Mouse (Mus musculus) lung, embryonic 14.5 days (tissue): ENCODE results near the gene Cachd1. TPM values are rescaled to one million over a fixed set of nuclear protein-coding genes. Genes with fewer than 3 reads are reported as not detected.

Experiments
- ATAC-seq: fragments of 200-750 bp; cut with Nextera tagmentation; 2 replicates; pipeline ENCODE4 v1.8.0; 2017; ENCODE audit warnings: mild to moderate bottlenecking, moderate TSS enrichment, moderate library complexity; ENCODE audit not compliant: insufficient read depth
- DNase-seq: peaks from one replicate; pipeline ENCODE4 v3.0.0-alpha.2; 2015
- H3K27ac ChIP-seq: fragments of 300-500 bp; sonication (generic); 2 replicates; pipeline ENCODE4 v1.5.1; 2014; ENCODE audit warnings: low read depth, mild to moderate bottlenecking, moderate library complexity
- H3K27me3 ChIP-seq: fragments of 300-500 bp; sonication (generic); 2 replicates; pipeline ENCODE4 v1.6.1; 2014; ENCODE audit warnings: low read length, control low read depth; ENCODE audit not compliant: insufficient read depth
- H3K36me3 ChIP-seq: fragments of 300-500 bp; sonication (generic); 2 replicates; pipeline ENCODE4 v1.6.1; 2014; ENCODE audit warnings: control low read depth; ENCODE audit not compliant: insufficient read depth
- H3K4me1 ChIP-seq: fragments of 300-500 bp; sonication (generic); 2 replicates; pipeline ENCODE4 v1.6.1; 2014; ENCODE audit warnings: antibody characterized with exemption, control low read depth; ENCODE audit not compliant: insufficient read depth
- H3K4me2 ChIP-seq: fragments of 300-500 bp; sonication (generic); 2 replicates; pipeline ENCODE4 v1.6.1; 2014; ENCODE audit warnings: mild to moderate bottlenecking
- H3K4me3 ChIP-seq: fragments of 300-500 bp; sonication (generic); 2 replicates; pipeline ENCODE4 v1.5.1; 2014; ENCODE audit warnings: low read depth, low read length
- H3K9ac ChIP-seq: fragments of 300-500 bp; sonication (generic); 2 replicates; pipeline ENCODE4 v1.6.1; 2014
- H3K9me3 ChIP-seq: fragments of 300-500 bp; sonication (generic); 2 replicates; pipeline ENCODE4 v1.6.1; 2016; ENCODE audit warnings: low read depth, low read length, control low read depth
- CTCF ChIP-seq: IDR thresholded peaks from 2 replicates; pipeline ENCODE4 v1.5.1; 2016; ENCODE audit warnings: antibody characterized with exemption, low read depth
- WGBS: fragments of 180-500 bp; shearing (Covaris S2); extraction: QIAGEN DNeasy Blood & Tissue Kit; methylation state at CpG from one replicate; pipeline ENCODE4 v1.1.7; 2014; 5-methylcytosine and 5-hydroxymethylcytosine counted together
- polyA plus RNA-seq: library from polyadenylated mRNA; unstranded; fragments of >200 nt; fragmentation: Nextera tagmentation; extraction: Ambion mirVana; gene quantifications from 2 replicates; pipeline ENCODE4 v1.2.1, GENCODE M21; 2014

Gene Cachd1
- polyA plus RNA-seq, 1 experiment from 2014 or later: 27.9 TPM

GRCm38 (mm10) chr4:100927059-100927458 lies 150.6 kb downstream of the Cachd1 start:
- TF ChIP-seq CTCF: no peak
- peaks cover 16% of the 10 kb centered on the region; the same call in 1 of the 2 replicates for H3K4me1 ChIP-seq
- ATAC-seq: no peak
- H3K4me3 ChIP-seq: no peak overlapping the region
- H3K27ac ChIP-seq: no peak overlapping the region
- DNase-seq: no peak
- no peaks in the 10 kb centered on the region for H3K27me3 ChIP-seq
- H3K36me3 ChIP-seq: peaks cover 8% of the 10 kb centered on the region; the same call in 1 of the 2 replicates
- H3K4me2 ChIP-seq: no peak overlapping the region
- H3K9ac ChIP-seq: no peak overlapping the region
- WGBS: 56% methylated on average over 2 of the region's 2 CpGs
- no peaks in the 10 kb centered on the region for H3K9me3 ChIP-seq

- no peak overlapping the region for H3K9ac ChIP-seq
- no peaks in the 10 kb centered on the region for H3K36me3 ChIP-seq
- H3K4me3 ChIP-seq: no peak overlapping the region
- DNase-seq: no peak
- no peak for TF ChIP-seq CTCF
- no peak for ATAC-seq
- no peak overlapping the region for H3K27ac ChIP-seq
- no peaks in the 10 kb centered on the region for H3K9me3 ChIP-seq
- H3K4me2 ChIP-seq: no peak overlapping the region
- 43% methylated on average over 7 of the region's 7 CpGs for WGBS
- H3K27me3 ChIP-seq: no peaks in the 10 kb centered on the region
- no peaks in the 10 kb centered on the region for H3K4me1 ChIP-seq
These were observed 167.2 kb downstream of the Cachd1 start for GRCm38 (mm10) chr4:100943689-100944088.

- H3K27ac ChIP-seq: no peak overlapping the region
- ATAC-seq (no peak), DNase-seq (no peak)
- WGBS: 56% methylated on average over 3 of the region's 3 CpGs
- no peaks in the 10 kb centered on the region for H3K9me3 ChIP-seq
- TF ChIP-seq CTCF: no peak
- no peak overlapping the region for H3K4me2 ChIP-seq
- no peak overlapping the region for H3K9ac ChIP-seq
- no peaks in the 10 kb centered on the region for H3K27me3 ChIP-seq
- no peak overlapping the region for H3K4me3 ChIP-seq
- H3K36me3 ChIP-seq: no peaks in the 10 kb centered on the region
- no peaks in the 10 kb centered on the region for H3K4me1 ChIP-seq
These were observed 167.8 kb downstream of the Cachd1 start for GRCm38 (mm10) chr4:100944276-100944675.

- Histone ChIP-seq H3K4me1 (no peaks in the 10 kb centered on the region), H3K9ac (no peak overlapping the region), H3K4me2 (no peak overlapping the region), H3K27me3 (no peaks in the 10 kb centered on the region), H3K27ac (no peak overlapping the region), H3K4me3 (no peak overlapping the region), H3K9me3 (no peaks in the 10 kb centered on the region), H3K36me3 (no peaks in the 10 kb centered on the region)
- DNase-seq: no peak
- 85% methylated on average over 13 of the region's 13 CpGs for WGBS
- no peak for TF ChIP-seq CTCF
- no peak for ATAC-seq
These were observed 168.9 kb downstream of the Cachd1 start for GRCm38 (mm10) chr4:100945171-100945899.

GRCm38 (mm10) chr4:100948494-100949425 lies 172.3 kb downstream of the Cachd1 start:
- ATAC-seq (no peak), DNase-seq (no peak)
- H3K27me3 ChIP-seq: no peaks in the 10 kb centered on the region
- no peaks in the 10 kb centered on the region for H3K9me3 ChIP-seq
- no peak for TF ChIP-seq CTCF
- no peaks in the 10 kb centered on the region for H3K4me1 ChIP-seq
- H3K9ac ChIP-seq: no peak overlapping the region
- WGBS: 79% methylated on average over 17 of the region's 17 CpGs
- no peak overlapping the region for H3K4me2 ChIP-seq
- peaks cover 11% of the 10 kb centered on the region for H3K36me3 ChIP-seq
- no peak overlapping the region for H3K4me3 ChIP-seq
- no peak overlapping the region for H3K27ac ChIP-seq

- no peaks in the 10 kb centered on the region for H3K27me3 ChIP-seq
- H3K4me2 ChIP-seq: no peak overlapping the region
- H3K4me3 ChIP-seq: no peak overlapping the region
- DNase-seq (no peak), ATAC-seq (no peak)
- peaks cover 15% of the 10 kb centered on the region for H3K36me3 ChIP-seq
- no peaks in the 10 kb centered on the region for H3K4me1 ChIP-seq
- H3K9ac ChIP-seq: no peak overlapping the region
- WGBS: 72% methylated on average over 5 of the region's 5 CpGs
- no peak overlapping the region for H3K27ac ChIP-seq
- no peak for TF ChIP-seq CTCF
- H3K9me3 ChIP-seq: no peaks in the 10 kb centered on the region
These were observed 173.8 kb downstream of the Cachd1 start for GRCm38 (mm10) chr4:100950316-100950715.

- Histone ChIP-seq H3K4me2 (no peak overlapping the region), H3K27me3 (no peaks in the 10 kb centered on the region), H3K9me3 (no peaks in the 10 kb centered on the region), H3K4me3 (no peak overlapping the region), H3K27ac (no peak overlapping the region), H3K9ac (no peak overlapping the region), H3K4me1 (no peaks in the 10 kb centered on the region), H3K36me3 (peaks cover 15% of the 10 kb centered on the region)
- WGBS: 74% methylated on average over 8 of the region's 8 CpGs
- no peak for DNase-seq
- no peak for TF ChIP-seq CTCF
- ATAC-seq: no peak
These were observed 175.4 kb downstream of the Cachd1 start for GRCm38 (mm10) chr4:100951876-100952275.
